Mouse (Mus musculus) neural tube, embryonic 13.5 days (tissue): ENCODE measurements around the gene Hsp90ab1. TPM values are rescaled to one million over a fixed set of nuclear protein-coding genes. Genes with fewer than 3 reads are reported as not detected.

Experiments
- polyA plus RNA-seq: library from polyadenylated mRNA; unstranded; fragments of >200 nt; fragmentation: Nextera tagmentation; extraction: Ambion mirVana; gene quantifications from 2 replicates; pipeline ENCODE4 v1.2.1, GENCODE M21; 2015

The Hsp90ab1 gene
- polyA plus RNA-seq, 1 experiment from 2014 or later, result 1,622 TPM

Other genes with a start within 250 kb of the Hsp90ab1 start
- gene Cdc5l, start 139.5 kb downstream of the Hsp90ab1 start, polyA plus RNA-seq, result 62.5 and 73.1 TPM in 2 replicates
- 0.62 and 1.5 TPM in 2 replicates for gene Spats1, start 97.9 kb downstream of the Hsp90ab1 start, polyA plus RNA-seq
- 17.1 and 18.2 TPM in 2 replicates for gene Aars2, start 66.4 kb downstream of the Hsp90ab1 start, polyA plus RNA-seq
- gene Tcte1, start 49.8 kb downstream of the Hsp90ab1 start, polyA plus RNA-seq, result 3.3 and 3.6 TPM in 2 replicates
- 19.4 and 22.6 TPM in 2 replicates for gene Tmem151b, start 23.6 kb downstream of the Hsp90ab1 start, polyA plus RNA-seq
- gene Nfkbie, start 17.6 kb downstream of the Hsp90ab1 start, polyA plus RNA-seq, result 5.3 and 5.6 TPM in 2 replicates
- gene Slc35b2, start 9.4 kb downstream of the Hsp90ab1 start, polyA plus RNA-seq, result 75.0 and 84.2 TPM in 2 replicates
- gene Slc29a1, start 26.3 kb upstream of the Hsp90ab1 start, polyA plus RNA-seq, result 40.1 and 41.6 TPM in 2 replicates
- gene Mymx, start 28.8 kb upstream of the Hsp90ab1 start, polyA plus RNA-seq, result 1.6 and 3.6 TPM in 2 replicates
- gene Capn11, start 86.1 kb upstream of the Hsp90ab1 start, polyA plus RNA-seq, result 0.22 and 0.85 TPM in 2 replicates
- gene Mrpl14, start 113.1 kb upstream of the Hsp90ab1 start, polyA plus RNA-seq, result 101 and 124 TPM in 2 replicates
- 127 and 134 TPM in 2 replicates for gene Tmem63b, start 113.6 kb upstream of the Hsp90ab1 start, polyA plus RNA-seq
- gene 1600014C23Rik, start 160.6 kb upstream of the Hsp90ab1 start, polyA plus RNA-seq, result not detected in 2 replicates